Mouse (Mus musculus): Measurements from ENCODE around the gene Glis2. TPM values are rescaled to one million over a fixed set of nuclear protein-coding genes. Genes with fewer than 3 reads are reported as not detected.

Gene Glis2
- total RNA-seq, 2 experiments from 2014 or later = 12.0 to 13.2 TPM

DNA sequence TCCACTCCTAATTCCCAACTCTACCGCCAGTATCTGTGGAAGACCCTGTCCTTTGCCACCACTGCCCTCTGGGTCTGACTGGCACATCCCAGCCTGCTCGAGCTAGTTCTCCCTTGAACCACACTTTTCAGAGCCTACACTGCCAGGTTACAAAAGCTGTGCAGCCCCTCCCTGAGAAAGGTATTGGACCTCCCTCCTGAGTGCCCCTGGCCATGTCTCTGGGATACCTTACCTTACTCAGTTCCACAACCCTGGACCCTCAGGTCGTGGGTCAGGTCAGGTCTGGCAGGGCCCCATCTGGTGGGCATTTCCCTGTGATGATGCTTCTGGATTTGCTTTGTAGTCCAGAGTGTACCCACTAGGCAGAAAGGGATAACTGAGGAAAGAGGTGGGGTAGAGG is 5.1 kb downstream of the Glis2 start:
- intact Hi-C loops (cut with DNase I) = no loop called here
- DNase-seq (ENCODE audit: low spot score in 2 of 2) = no peak

DNA sequence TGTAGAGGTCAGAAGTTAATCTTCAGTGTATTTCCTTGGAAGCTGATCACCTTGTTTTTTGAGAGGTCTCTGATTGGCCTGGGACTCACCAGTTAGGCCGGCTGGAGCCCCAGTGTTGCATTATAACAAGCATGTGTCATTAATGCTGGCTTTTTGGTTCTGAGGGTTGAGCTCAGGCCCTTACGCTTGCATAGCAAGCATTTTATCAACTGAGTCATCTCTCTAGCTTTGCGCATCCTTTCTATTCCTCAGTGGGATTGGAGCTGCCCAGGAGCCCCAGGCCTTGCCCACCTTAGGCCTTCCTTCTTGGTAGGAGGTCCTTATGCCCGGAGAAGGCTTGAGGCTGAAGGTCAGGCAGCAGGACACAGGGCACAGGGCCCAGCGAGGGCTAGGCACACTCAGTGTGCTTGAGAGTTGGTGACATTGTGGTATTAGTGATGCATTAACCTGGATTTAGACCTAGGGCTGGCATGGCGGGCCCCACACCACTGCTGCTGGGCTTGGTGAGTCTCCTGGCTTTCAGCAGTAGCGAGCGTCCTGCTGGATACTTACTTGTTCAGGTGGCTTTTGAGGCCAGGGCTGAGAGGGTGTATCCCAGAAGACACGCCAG is 6.3 kb downstream of the Glis2 start:
- intact Hi-C loops (cut with DNase I) = no loop called here
- DNase-seq (ENCODE audit: low spot score in 2 of 2) = no peak

DNA sequence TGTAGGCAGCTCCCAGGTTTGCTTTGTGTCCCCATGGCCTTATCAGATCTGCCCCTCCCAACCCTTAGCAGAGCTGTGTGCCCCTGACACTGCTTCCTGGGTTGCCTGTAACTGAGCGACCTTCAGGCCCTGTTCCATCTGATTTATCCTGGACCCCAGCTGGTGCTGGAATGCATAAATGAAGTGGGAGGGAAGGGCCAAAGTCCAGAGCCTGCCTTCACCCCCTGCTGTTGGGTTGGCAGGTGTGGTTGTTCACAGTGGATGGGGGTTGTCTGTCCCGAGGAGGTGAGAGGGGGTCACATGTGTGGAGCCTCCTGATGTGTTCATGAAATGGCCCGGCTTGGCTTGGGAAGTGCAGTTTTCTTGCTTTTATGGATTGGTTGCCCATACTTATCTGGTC is 7.7 kb downstream of the Glis2 start:
- intact Hi-C loops (cut with DNase I) = no loop called here

DNA sequence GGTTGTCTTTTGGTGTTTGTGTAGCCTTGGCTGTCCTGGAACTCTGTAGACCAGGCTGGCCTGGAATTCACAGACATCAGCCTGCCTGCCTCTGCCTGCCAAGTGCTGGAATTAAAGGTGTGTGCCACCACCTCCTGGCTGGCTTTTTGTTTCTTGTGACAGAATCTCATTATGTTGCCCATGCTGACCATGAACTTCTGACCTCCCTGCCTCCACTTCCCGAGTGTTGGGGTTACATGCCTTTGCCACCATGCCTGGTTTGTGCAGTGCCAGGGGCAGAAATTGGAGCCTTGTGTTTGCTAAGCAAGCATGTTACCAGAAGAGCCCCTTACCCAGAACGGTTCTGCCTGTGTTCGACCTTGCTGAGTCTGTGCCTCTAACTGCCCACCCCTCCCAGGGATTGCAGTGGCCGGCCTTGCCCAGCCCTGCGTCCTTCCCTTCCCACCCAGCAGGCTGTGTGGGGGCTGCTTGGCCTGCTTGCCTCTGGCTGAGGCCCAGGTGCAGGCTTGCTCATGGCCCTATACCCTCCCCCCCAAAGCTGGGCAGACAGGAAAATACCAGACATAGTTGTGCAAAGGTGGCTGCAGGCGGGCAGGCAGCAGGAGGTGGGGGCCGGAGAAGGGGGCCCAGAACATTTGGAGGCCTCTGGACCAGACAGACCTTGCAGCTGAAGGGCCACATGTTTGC is 8.4 kb downstream of the Glis2 start:
- no peak for DNase-seq (ENCODE audit: low spot score in 2 of 2)
- intact Hi-C loops (cut with DNase I) = no loop called here

More for the DNA sequence above, 7.7 kb downstream of the Glis2 start:
- no peak for DNase-seq (ENCODE audit: low spot score in 2 of 2)

DNA sequence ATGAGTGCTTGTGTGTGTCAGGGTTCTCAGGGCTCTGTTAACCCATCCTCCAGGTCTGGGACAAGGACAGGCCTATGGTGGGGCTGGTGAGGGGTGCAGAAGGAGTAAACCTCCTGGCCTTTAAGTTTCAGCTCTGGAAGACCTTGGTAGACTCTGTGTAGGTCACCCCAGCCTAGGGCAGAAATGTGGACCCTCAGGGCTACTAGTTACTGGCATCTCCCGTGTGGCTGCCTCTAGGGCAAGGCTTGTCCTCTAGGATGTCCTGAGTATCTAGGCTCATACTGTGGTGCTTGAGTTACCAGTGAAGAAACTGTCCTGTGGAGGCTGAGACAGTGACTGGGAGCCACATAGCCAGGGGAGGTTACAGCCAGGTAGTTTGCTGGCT is 8.9 kb downstream of the Glis2 start:
- intact Hi-C loops (cut with DNase I) = no loop called here
- DNase-seq (ENCODE audit: low spot score in 2 of 2) = no peak

DNA sequence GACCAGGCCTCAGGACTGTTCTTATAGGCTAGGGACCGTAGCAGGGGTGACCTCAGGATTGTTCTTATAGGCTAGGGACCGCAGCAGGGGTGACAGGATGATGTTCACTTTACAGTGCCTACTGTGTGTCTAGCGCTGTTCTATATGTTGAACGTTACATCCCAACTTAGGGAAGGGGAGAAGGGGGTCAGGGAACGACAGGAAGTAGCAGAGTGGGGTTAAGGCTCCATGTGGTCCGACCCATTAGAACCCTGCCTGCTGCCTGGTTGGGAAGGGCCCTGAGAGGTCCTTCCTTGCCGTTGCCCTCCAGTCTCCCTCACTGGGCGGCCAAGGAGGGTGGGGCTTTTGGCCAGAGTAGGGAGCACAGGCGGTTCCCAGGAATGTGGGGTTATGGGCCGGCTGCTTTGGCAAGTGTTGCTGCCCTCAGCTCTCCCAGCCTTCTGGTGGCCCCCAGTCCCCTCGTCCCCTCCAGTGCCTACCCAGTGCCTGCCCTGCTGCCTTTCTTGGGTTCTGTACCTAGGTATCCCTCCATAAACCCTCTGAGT is 9.9 kb downstream of the Glis2 start:
- intact Hi-C loops (cut with DNase I) = no loop called here

DNA sequence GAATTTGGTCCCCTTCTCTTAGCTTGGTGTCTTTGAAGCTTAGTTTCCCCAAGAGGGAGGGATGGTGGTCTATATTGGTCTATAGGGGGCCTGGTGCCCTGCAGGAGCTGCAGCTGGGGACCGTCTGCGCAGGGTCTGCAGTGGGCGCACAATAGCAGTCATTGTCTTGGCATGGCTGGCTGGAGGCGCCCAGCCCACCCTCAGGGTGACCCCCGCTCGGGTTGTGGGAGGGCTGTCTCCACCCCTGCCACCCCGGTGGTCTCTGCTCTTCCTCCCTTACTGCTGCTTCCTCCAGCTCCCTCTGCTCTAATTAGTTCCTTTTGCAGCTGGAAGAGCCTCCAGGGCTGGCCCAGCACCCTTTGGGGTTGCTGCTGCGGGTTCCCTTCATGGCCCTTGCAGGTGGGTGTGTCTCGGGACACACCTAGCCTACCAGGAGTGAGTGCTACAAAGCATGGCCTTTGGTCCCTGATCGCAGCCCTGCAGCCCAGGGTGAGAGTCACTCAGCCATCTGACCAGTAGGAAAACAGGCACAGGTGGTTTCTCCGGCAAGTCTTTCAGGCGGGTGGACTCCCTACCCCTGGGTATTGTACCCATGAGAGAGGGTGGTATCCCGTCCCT is 11.1 kb downstream of the Glis2 start:
- DNase-seq (ENCODE audit: low spot score in 2 of 2) = no peak
- intact Hi-C loops (cut with DNase I) = loop anchor here (5.0 kb wide), 1 partner anchor 118 kb away; no protein-coding TSS in a partner anchor

More for the DNA sequence above, 9.9 kb downstream of the Glis2 start:
- no peak for DNase-seq (ENCODE audit: low spot score in 2 of 2)

DNA sequence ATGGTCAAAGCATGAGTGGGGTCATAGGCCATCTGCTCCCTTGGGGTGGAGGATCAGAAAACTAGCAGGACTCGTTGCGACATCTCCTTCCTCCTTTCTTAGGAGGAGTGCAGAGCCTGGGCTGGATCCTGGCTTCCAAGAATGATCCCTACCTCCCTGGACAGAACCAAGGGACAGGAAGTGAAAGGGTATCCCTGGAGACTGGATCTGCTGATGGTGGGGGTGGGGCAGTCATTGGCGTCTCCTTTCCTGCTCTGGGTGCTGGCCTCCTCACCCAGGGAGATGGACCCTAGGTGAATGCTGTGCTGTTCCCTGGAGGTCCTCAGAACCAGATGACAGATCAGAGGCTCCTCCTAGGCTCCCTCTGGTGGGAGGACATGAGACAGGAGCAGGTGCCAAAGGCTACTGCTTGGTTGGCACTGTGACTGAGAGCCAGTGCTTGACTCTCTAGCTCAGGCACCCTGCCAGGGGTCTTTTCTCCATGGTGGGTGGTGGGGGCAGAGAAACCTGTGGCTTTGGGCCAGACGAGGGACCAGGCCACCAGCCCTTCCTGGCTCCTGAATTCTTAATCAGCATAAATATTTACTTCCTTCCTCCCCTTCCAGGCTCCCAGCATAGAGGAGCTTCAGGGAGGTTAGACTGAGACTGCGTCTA is 12.0 kb downstream of the Glis2 start:
- no peak for DNase-seq (ENCODE audit: low spot score in 2 of 2)
- intact Hi-C loops (cut with DNase I) = loop anchor here (1.0 to 5.0 kb wide), 2 partner anchors 38 to 119 kb away; no protein-coding TSS in a partner anchor

DNA sequence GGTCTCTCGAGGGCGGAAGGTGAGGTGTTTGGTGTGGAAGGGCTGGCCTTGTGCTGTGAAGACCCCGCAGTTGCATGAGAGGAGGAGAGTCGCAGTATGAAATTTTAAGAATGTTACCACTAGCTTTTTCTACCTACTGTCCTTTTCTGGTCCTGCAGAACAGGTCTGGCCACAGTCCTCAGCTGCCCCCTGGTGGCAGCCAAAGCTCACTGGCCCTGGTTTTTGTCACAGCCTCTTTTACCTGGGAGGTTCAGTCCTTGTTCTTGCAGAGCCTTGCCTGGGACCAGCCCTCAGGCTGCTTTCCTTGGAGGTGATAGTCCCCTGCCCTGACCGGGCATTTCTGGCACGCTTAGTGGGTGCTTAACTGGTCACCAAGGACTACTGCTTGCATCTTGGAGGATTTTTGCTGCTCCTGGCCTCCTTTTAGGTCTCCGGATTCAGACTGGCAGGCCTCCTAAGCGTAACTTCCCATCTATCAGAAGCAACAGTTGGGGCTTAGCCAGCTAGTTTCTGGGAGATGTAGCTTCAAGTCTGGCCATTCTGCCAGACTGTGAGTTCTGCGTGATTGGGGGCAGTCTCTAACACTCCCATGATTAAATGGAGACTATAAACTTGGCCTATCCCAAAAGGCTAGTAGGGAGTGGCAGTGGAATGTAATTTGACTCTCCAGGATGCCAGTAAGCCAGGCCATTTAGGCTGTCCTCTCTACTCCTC is 13.5 kb downstream of the Glis2 start:
- intact Hi-C loops (cut with DNase I) = loop anchor here (1.0 to 5.0 kb wide), 3 partner anchors 40 to 121 kb away; no protein-coding TSS in a partner anchor

DNA sequence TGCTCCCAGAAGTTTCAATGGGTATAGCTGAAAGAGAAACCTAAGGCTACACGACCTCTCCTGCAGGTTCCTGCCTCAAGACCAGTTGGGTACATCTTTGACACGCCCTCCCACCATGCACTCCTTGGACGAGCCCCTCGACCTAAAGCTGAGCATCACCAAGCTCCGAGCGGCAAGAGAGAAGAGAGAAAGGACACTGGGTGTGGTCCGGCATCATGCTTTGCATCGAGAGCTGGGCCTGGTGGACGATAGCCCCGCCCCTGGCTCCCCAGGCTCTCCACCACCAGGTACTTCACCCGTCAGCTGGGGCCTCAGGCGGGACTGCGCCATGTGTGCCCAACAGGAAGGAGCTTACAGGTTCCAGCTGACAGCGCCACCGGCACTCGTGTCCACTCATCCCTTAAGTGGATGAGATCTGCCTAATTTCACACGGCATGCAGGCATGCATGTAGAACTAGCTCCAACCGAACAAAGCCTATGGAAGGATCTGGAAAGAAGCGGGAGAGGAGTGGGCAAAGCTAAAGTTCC is 14.1 kb downstream of the Glis2 start:
- intact Hi-C loops (cut with DNase I) = loop anchor here (2.0 to 5.0 kb wide), 2 partner anchors 58 to 121 kb away; no protein-coding TSS in a partner anchor
- no peak for DNase-seq (ENCODE audit: low spot score in 2 of 2)

More for the DNA sequence above, 13.5 kb downstream of the Glis2 start:
- DNase-seq (ENCODE audit: low spot score in 2 of 2) = peak; percentile 78

DNA sequence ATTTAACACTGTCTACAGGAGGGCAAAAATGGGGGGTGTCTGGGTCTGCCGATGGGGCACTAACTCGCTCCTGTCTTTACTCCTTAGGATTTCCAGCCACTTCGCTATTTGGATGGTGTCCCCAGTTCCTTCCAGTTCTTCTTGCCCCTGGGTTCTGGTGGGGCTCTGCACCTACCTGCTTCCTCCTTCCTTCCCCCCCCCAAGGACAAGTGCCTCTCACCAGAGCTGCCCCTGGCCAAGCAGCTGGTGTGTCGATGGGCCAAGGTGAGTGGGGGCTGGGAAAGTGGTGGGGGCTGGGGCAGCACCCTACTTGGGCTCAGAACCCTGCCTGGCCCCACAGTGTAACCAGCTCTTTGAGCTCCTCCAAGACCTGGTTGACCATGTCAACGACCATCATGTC is 16.7 kb downstream of the Glis2 start:
- intact Hi-C loops (cut with DNase I) = no loop called here
- DNase-seq (ENCODE audit: low spot score in 2 of 2) = no peak

DNA sequence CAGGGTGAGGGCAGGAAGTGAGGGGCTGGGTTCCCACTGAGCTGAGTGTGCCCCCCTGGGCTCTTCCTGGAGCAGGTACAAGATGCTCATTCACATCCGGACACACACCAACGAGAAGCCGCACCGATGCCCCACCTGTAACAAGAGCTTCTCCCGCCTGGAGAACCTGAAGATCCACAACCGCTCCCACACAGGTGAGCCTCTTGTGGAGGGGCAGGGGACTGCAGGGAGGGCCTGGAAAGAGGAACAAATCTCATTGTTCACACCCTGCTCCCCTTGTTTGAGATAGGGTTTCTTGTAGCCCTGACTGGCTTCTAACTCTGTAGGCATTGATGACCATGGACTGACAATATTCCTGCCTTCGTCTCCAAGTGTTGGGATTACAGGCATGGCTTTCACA is 17.2 kb downstream of the Glis2 start:
- no peak for DNase-seq (ENCODE audit: low spot score in 2 of 2)
- intact Hi-C loops (cut with DNase I) = no loop called here

DNA sequence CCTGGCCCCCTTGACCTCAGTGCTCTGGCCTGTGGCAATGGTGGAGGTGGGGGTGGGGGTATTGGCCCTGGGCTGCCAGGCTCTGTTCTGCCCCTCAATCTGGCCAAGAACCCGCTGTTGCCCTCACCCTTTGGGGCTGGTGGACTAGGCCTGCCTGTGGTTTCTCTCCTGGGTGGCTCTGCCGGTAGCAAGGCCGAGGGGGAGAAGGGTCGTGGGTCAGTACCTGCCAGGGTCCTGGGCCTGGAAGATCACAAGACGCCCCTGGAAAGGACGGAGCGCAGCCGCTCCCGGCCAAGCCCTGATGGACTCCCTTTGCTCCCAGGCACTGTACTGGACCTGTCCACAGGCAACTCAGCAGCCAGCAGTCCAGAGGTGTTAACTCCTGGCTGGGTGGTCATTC is 19.2 kb downstream of the Glis2 start:
- DNase-seq (ENCODE audit: low spot score in 2 of 2) = no peak
- intact Hi-C loops (cut with DNase I) = no loop called here

DNA sequence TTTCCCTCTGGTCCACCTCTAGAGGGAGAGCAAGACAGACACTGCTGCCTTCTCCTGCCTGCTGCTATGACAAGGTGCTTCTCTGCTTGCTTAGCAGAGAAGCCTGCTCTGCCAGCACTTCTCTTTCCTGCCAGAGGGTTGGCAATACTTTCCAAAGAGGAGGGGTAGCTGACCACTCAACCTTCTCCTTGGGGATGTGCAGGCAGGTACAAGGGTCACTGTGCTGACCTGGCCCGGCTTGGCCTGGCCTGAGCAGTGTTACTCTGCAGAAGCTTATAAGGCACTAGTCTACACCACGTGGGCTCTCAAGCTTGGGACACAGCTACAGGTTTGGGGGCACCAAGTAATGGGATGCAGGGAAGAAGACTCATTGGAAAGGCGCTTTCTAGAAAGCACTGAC is 20.1 kb downstream of the Glis2 start:
- intact Hi-C loops (cut with DNase I) = no loop called here
- no peak for DNase-seq (ENCODE audit: low spot score in 2 of 2)

DNA sequence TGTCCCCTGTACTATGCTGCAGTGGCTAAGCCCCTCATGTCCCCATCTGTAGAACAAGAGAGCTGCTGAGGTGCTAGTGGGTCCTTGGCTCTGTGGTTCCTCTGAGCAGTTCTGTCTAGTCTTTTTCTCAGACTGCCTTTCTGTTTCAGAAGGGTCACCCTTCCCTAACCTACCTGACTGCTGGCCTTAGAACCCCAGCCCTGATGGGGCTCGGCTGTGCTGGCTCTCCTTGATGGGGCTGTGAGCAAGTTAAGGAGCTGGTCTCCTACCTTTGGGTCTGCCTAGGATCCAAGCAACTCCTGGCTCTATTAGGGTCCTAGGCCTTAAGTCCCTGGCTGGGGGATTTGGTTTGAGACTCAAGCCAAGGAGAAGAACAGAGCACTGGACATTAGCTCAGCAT is 20.8 kb downstream of the Glis2 start:
- DNase-seq (ENCODE audit: low spot score in 2 of 2) = no peak
- intact Hi-C loops (cut with DNase I) = no loop called here

DNA sequence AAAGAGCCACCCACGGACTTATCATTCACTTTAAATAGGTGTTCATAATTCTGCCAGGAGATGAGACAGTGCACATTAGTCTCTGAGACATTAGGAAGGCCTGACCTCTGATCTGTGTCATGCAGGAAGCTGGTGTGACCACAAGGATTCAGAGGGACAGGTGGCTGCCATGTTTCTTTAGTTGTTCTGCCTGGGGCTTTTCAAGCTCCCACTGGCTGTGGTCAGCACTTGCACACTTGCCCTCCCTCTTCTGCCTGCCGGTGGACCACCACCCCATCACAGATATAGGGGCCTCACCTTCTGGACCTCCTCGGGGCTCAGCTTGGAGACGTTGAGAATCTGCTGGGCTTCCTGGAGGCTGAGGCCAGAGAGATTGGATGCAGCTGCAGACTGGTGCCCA is 22.3 kb downstream of the Glis2 start:
- DNase-seq (ENCODE audit: low spot score in 2 of 2) = no peak
- intact Hi-C loops (cut with DNase I) = no loop called here

DNA sequence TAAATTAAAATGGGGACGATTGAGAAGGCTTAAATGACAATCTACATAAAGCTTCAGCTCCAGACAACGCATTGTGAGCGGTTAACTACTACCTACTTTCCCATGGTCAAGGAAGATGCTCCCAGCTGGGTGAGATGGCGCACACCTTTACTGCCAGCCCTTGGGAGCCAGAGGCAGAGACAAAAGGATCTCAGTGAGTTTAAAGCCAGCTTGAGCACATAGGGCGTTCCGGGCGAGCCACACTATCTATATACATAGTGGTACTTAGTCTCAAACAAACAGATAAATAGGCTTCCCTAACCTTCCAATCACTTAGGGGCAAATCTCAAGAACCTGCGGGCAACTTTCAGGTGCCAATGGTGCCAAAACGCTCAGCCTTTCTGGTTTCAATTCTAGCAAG is 29.6 kb downstream of the Glis2 start:
- intact Hi-C loops (cut with DNase I) = no loop called here
- no peak for DNase-seq (ENCODE audit: low spot score in 2 of 2)

DNA sequence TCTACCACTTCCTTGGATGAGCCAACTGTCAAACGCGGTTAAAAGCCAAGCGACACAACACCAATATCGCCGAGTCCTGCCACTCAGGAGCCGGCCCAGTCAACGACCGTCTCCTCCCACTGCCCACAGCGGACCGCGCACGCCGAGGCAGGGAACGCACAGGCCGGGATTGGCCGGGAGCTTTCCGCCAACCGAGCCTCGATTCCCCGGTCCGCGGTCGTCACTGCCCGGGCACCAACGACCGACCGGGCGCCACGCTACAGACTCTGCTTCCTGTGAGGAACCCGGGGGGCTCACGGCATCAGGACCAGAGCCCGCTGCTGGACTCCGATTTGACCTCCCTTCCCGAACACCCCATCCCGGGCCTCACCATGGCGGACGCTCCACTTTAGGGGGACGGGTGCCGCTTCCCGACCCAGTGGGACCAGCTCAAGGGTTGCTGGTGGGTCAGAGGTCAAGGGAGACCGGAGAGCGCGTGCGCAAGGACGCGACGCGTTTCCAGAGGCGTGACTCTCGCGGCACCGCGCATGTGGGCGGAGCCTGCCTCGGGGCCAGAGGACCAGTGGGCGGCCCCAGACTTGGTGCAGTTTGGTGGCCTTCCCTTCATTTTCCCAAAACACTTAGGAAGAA is 30.1 kb downstream of the Glis2 start, which contains the start of gene Pam16:
Pam16 (minus strand) TSS at position 508 of the 630 bp plus-strand sequence.
- intact Hi-C loops (cut with DNase I) = no loop called here
- DNase-seq (ENCODE audit: low spot score in 2 of 2) = peak; percentile 90 to 92

DNA sequence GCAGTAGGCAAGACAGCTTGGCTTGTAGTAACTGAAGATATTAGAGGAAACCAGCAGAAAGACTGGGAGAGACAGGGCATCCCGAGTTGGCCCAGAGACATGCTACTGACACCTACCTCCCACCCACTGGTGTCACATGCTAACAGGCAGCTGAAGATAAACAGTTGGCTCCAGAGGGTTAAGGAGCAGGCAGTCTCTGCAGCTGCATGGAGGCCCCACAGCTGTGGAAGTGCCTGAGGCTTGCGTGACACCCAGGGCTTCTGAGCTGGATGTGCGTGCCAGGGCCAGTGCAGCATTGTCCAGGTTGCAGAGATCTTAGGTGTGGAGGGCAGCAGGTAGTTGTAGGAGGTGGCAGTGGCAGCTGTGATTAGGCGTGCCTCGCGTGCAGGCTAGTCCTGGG is 32.6 kb downstream of the Glis2 start:
- no peak for DNase-seq (ENCODE audit: low spot score in 2 of 2)
- intact Hi-C loops (cut with DNase I) = no loop called here

Data from left cerebral cortex, postnatal 36 days (tissue).